Mouse (Mus musculus): ENCODE data around the gene Car15.

DNA sequence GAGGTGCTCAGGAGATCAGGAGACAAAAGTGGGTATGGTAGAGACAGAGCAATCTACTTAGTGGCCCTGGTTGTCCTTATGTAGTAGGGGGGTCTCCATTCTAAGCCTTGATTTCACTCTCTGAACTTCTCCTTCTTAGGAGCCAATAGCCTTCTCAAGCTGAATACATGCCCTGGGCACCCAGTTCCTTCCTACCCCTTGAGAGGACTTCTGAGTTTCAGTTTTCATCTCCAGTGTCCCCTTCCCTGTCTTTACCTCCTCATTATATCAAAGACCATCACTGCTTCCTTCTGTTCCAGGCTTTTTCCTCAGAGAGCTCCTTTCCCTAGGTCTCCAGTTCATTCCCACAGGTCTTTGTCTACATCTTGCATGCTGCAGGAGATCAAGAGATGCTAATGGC, 41.6 kb downstream of the Car15 start:
- TF ChIP-seq CTCF (IDR thresholded peaks at IDR 0.05; ENCODE audit: low read depth, low read length) (no peak), POLR2A (IDR thresholded peaks at IDR 0.05; ENCODE audit: borderline replicate concordance, low read depth, low read length) (no peak)

Data from bone marrow macrophage, adult 2 months (primary cell).